Mouse (Mus musculus): Measurements from ENCODE around the gene Arhgef28.
"Not testable (repeated sequence)": the region's sequence is repeated elsewhere in the genome, so short reads cannot be mapped to it uniquely, and the experiment has no call there.

Gene Arhgef28

GRCm38 (mm10) chr13:98060121-98060520, 146.1 kb downstream of the Arhgef28 start:
- DNase-seq = not testable (repeated sequence)

- DNase-seq = no peak
Observed at GRCm38 (mm10) chr13:98055194-98055593, 151.0 kb downstream of the Arhgef28 start.

GRCm38 (mm10) chr13:98040628-98041150, 165.6 kb downstream of the Arhgef28 start:
- peak; percentile 66 for DNase-seq

- DNase-seq = no peak
Observed at GRCm38 (mm10) chr13:98038731-98039130, 167.5 kb downstream of the Arhgef28 start.

- no peak for DNase-seq
Observed at GRCm38 (mm10) chr13:98037693-98038092, 168.5 kb downstream of the Arhgef28 start.

- no peak for DNase-seq
Observed at GRCm38 (mm10) chr13:98031642-98031960, 174.6 kb downstream of the Arhgef28 start.

GRCm38 (mm10) chr13:98030959-98031641, 175.1 kb downstream of the Arhgef28 start:
- peak; percentile 90 for DNase-seq

GRCm38 (mm10) chr13:98030041-98030440, 176.2 kb downstream of the Arhgef28 start:
- peak; percentile 43 for DNase-seq

- DNase-seq = no peak
Observed at GRCm38 (mm10) chr13:98028711-98029250, 177.5 kb downstream of the Arhgef28 start.

GRCm38 (mm10) chr13:98027641-98028204, 178.5 kb downstream of the Arhgef28 start:
- peak; percentile 79 for DNase-seq

GRCm38 (mm10) chr13:98027122-98027521, 179.1 kb downstream of the Arhgef28 start:
- DNase-seq = peak; percentile 44

GRCm38 (mm10) chr13:98025706-98026504, 180.3 kb downstream of the Arhgef28 start:
- DNase-seq = no peak

GRCm38 (mm10) chr13:98025162-98025561, 181.1 kb downstream of the Arhgef28 start:
- no peak for DNase-seq

- DNase-seq = no peak
Observed at GRCm38 (mm10) chr13:98024680-98025079, 181.6 kb downstream of the Arhgef28 start.

- no peak for DNase-seq
Observed at GRCm38 (mm10) chr13:98021906-98022305, 184.3 kb downstream of the Arhgef28 start.

GRCm38 (mm10) chr13:98018837-98019236, 187.4 kb downstream of the Arhgef28 start:
- DNase-seq = not testable (repeated sequence)

- peak; percentile 56 for DNase-seq
Observed at GRCm38 (mm10) chr13:98016923-98017588, 189.2 kb downstream of the Arhgef28 start.

- peak; percentile 87 for DNase-seq
Observed at GRCm38 (mm10) chr13:98015981-98016922, 190.0 kb downstream of the Arhgef28 start.

- DNase-seq = no peak
Observed at GRCm38 (mm10) chr13:98014892-98015291, 191.3 kb downstream of the Arhgef28 start.

GRCm38 (mm10) chr13:98013715-98014114, 192.5 kb downstream of the Arhgef28 start:
- DNase-seq = peak; percentile 88

- peak; percentile 36 for DNase-seq
Observed at GRCm38 (mm10) chr13:98011931-98012341, 194.3 kb downstream of the Arhgef28 start.

Measured in kidney, postnatal 10 days (tissue).